Mouse (Mus musculus) heart, adult 11 months (tissue): ENCODE results near the gene Polr2e.
"Not testable (repeated sequence)": the region's sequence is repeated elsewhere in the genome, so short reads cannot be mapped to it uniquely, and the experiment has no call there.

ENCODE experiments used
- DNase-seq: peaks from one replicate; pipeline ENCODE4 v3.0.0; 2022

The Polr2e gene

DNA sequence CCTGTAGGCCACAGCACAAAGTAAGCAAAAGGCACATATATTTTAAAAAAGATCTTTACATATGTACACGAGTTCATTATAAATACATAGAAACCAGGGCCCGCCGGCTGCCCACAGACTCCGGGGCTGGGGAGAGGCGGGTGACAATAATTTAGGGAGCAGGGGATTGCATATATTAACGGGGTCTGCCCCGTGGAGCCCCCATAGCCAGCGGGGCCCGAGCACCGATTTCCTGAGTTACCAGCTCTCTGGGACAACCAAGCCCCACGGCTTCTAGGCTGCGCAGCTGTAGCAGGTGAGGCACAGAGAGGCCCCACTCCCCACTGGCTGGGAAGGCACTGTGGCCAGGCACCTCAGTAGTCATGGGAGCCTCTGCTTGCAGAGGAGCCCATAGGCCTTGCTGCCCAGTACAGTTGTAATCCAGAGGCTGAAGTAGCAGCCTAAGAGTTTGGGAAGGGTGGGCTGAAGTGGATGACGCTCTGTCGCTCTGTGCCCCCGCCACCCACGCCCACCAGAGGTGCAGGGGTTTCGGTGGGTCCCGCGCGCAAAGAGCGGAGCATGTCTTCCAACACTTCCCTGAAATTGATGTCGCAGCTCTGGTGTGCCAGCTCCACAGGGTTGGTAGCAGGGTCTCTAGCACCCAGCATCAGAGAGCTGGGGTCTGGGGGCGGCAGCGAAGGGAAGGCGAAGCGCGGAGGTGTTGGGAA lies 17.5 kb upstream of the Polr2e start:
- peak; percentile 94 for DNase-seq

DNA sequence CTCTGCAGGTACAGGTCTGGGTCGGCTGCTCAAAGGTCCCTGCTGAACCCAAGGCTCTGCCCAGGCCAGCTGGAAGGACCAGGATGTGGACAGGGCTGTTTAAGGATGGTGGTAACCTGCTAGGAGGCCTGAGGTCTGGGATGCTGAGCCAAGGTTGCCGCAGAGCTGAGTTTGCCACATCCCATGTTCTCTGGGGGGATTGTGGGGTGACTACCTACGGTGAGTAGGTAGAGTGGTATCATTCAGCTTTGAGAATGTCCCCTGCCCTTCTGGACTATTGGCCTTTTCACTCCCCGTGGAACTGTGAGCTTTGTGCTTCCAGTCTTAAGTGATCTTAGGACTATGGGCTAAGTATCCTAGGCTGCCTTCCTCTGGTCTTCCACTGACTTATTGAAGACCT lies 16.9 kb upstream of the Polr2e start:
- DNase-seq, result peak; percentile 91

DNA sequence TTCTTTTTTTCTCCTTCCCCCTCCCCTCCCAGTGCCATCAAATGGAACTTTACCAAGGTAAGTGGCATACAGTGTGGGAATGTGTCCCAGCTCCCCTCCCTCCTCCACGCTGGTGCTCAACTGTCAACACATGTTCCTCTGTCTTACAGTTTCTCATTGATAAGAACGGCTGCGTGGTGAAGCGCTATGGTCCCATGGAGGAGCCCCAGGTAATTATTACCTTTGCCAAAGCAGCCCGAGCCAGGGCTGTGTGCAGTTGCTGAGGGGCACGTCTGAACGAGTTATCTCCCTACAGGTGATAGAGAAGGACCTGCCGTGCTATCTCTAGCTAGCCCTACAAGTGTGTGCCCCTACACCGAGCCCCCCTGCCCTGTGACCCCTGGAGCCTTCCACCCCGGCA lies 16.3 kb upstream of the Polr2e start:
- peak; percentile 91 for DNase-seq

DNA sequence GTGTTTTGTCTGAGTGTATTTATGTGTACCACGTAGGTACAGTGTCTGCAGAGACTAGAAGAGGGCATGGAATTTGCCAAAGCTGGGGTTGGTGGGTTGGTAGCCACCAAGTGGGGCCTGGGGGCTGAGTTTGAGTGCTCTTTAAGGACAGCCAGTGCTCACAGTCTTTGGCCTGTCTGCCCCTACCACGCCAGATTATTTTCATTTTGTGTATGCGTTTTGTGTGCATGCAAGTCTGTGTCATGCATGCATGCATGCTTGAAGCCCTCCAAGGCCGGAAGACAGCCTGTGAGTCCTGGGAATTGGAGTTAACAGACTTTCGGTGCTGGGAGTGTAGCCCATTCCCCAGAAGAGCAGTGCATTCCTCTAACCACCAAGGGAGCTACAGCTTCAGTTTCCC lies 15.8 kb upstream of the Polr2e start:
- peak; percentile 89 for DNase-seq

DNA sequence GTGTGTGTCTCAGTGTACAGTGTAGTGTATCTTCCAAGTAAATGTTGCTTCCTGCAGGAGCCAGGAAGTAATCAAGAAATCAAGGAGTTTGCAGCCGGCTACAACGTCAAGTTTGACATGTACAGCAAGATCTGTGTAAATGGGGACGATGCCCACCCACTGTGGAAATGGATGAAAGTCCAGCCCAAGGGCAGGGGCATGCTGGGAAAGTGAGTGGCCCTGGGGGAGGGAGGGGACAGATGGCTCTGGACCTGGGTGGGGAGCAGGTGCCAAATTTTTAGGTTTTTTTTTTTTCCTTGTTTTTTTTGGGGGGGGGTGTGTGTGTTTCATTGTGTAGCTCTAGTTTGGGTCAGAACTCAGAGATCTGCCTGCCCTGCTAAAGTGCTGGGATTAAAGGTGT lies 15.3 kb upstream of the Polr2e start:
- not testable (repeated sequence) for DNase-seq

DNA sequence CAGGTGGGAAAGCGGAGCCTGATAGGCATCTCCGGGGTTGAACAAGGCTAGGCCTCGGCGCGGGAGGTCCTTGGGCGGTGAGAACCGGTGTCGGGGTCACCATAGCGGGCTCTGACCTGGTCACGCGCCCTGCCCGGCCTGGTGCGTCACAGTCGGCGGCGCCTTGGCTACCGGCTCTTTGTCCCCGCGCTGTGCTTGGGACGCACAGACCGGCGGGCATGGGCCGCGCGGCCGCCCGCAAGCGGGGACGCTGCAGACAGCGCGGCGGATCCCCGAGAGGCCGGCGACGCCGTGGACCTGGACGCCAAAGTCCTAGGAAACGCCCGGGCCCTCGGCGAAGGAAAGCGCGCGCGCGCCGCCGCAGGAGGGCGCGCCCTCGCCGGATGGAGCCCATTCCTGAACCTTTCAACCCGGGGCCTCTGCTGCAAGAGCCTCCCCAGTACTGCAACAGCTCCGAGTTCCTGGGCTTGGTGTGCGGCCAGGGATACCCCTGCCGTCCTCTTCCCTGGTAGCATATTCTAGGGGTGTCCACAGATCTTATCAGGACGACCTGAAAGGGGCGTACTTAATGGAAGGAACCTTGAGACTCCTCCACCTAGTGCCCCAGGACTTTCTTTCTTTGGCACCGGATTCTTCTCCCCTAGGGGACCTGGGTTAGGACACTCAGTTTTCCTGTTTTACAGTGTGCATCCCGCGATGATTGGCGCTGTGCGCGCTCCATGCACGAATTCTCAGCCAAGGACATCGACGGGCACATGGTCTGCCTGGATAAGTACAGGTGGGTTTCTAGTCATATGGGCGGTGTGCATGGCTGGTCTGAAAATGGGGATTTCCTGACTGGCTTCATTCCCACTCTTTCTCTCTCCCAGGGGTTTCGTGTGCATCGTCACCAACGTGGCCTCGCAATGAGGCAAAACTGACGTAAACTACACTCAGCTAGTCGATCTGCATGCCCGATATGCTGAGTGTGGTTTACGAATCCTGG lies 14.5 kb upstream of the Polr2e start:
- peak; percentile 99 for DNase-seq

DNA sequence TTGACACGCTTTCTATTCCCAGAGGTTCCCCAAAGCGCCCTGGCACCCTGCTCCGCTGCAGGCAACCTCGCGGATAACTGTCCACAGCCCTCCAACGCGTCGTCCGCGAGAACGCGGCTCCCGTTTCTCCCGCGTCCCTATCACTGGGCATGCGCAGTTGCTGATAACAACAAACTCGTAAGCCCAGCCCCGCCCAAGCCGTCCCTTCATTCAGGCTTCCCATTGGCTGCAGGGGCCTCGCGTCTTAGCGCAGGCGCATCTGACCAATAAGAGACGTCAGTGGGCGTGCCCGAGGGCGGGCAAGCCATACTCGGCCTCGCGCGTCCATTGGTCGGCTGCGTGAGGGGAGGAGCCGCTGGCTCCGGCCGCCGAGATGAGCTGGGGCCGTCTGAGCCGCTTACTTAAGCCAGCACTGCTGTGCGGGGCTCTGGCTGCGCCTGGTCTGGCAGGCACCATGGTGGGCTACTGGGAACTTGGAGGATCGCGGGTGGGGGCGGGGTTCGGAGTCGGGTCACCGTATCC lies 13.7 kb upstream of the Polr2e start:
- DNase-seq, result peak; percentile 100

DNA sequence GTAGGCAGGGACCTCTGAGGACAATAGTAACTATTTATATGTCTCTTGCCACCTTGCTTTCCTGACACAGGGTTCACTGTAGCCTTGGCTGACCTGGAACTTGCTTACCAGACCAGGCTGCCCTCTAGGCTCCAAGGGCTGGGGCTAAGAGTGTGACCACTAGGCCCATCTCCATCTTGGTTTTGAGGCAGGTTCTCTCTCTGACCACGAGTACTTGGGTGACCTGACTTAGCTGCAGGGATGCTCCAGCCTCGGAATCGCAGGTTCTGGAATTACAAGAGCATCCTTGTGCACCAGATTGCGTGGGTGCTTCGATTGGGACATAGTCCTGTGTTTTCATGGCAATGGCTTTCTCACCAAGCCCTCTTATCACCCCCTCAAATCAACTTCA lies 12.8 kb upstream of the Polr2e start:
- DNase-seq, result no peak

DNA sequence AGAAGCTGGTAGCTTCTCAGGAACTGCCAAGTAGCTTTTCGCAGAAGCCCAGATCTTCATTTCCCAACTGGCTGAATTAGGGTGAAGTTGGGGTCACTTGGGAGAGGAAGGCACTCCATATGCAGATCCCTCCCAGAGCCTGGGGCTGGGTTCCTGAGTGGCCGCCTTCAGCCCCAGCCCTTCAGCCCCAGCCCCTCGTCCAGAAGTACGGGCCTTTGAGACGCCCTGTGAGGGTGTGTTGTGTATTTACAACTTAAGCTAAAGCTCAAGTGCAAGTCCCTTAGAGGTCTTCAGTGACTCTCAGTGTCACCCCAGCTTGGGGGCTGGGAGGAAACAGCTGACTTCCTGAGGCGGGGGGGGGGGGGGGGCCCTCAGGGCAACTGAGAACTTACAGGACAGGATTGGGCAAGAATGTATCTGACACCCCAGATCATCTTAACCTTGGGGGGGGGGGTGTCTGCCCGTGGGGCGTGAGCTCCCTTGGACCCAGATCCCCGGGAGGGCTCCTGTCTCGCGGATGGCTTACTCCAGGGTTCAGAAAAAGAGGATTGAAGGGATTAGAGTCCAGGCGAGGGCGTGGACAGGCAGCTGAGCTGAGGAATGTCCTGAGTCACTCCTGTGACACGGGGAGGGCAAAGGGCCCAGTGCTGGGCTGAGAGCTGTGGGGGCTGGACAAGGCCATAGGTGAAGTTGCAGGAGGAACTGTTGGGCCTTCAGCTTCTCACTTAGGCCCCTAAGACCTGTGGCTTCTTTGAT lies 12.2 kb upstream of the Polr2e start:
- peak; percentile 97 for DNase-seq

DNA sequence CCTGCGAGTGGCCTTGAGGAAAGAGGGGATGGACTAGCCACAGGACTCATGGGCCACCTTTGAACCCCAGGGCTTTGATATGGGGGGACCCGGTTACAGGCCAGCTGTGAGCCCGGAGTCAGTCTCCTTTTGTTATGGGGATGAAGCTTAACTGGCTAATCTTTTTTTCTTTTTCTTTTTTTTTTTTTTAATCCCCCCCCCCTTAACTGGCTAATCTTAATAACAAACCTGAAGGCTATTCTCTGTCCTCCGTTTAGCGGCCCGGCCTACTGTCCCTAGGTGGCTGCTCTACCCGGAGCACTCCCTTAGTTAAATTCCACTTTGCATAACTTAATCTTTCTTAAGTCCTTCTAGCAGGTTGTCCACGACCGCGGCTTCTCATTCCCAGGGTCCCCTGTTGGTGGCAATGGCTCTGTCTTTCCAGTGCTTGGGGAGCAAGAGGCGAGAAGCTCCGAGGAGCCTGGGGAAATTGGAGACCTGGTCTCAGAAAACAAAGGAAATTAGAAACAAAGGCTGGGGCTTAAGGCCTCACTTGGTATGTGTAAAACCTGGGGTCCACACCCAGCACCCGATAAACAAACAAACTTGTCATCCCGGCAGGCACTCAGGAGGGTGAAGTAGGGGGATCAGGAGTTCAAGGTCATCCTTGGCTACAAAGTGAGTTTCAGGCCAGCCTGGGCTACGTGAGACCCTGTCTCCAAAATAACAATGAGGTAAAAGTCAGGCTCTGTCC lies 11.5 kb upstream of the Polr2e start:
- DNase-seq, result no peak

DNA sequence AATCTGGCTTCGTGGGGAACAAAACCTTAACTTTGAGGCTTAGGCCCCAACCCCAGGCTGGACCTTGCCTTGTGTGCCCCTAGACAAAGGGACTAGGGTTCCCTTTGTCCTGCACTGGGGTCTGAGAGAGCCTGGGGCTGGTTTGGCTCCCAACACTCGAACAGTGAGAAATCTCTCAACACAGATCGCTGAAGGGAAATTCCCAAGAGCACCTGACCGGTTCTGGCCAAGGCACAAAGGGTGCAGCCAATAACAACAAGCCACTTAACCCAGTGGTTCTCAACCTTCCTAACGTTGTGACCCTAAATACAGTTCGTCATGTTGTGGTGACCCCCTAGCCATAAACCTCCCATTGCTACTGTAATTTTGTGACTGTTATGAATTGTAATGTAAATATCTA lies 10.6 kb upstream of the Polr2e start:
- DNase-seq, result no peak

DNA sequence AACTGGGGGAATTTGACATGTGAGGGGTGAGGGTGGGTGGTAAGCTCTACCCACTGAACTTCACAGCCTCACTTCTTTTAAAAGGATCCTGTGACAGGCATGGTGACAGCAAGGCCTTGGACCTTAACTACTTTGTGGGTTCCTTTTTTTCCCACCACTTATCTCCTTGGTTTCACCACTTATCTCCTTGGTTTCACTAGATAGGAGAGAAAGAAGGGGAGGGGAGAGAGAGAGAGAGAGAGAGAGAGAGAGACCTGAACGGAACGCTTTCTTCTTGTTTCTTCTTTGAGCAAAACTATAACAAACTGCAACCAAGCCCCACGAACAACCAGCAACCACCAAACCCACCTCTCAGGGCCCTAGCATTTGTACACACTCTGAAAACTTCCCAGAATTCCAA lies 9.2 kb upstream of the Polr2e start:
- DNase-seq, result no peak

DNA sequence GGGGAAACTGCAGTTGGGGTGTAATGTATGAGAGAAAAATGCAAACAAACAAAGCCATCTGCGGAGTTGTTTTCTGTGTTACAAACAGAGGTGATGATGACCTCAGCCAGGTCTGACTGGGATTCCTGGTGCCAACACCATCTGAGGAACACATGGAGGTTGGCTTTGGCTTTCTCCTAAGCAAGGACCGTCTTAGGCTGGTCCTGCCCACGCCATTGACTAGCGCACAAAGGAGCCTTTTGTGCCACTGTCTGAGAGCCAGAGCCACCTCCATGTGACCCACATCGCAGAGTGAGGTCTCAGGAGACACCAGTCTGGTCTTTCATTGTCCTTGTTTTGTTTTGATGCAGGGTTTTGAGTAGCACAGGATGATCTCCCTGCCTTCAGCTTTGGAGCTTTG lies 8.8 kb upstream of the Polr2e start:
- DNase-seq, result no peak

DNA sequence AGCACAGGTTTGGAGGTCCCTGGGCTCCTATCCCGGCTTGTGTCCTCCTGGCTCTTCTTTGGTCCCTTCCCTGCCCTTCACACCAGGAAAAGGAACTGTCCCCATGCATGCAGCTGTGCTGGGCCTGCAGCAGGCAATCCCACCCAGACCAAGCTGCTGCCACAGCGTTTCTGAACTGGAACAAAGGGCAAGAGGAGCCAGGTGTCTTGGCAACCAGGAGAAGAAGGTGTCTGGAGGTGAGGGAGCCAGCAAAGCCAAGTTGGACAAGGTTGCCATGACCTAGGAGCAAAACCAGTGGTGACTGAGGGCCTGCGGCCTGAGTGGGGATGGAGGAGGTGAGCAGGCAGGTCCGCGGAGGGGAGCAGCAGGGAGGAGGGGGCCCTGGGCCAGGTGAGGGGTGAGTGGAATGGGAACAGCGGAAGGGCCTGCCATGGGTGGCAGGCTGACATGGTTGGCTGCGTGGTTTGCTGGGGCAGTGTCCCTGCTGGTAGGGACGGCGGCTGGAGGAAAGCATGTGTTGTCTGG lies 7.5 kb upstream of the Polr2e start, which contains the start of gene Gpx4:
Gpx4 (plus strand) TSS at position 126 of the 525 bp plus-strand sequence.
- DNase-seq, result no peak

DNA sequence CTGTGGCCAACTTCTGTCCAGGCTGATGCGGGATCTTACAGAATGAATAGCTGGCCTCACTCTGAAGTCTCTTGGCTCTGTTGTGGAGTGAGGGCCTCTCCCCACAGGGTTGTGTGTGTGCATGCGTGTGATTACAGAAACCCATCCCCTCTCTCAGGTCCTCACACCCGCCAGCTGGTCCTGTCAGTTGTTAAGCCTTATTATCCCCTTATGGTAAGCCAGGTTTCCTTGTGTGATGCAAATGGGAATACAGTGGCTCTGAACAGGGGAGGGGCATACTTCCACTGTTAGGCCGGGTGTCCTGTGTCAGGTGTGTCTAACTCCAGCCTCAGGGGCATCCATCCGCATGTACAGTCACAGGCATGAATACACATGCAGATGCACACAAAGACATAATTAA lies 6.2 kb upstream of the Polr2e start:
- no peak for DNase-seq

DNA sequence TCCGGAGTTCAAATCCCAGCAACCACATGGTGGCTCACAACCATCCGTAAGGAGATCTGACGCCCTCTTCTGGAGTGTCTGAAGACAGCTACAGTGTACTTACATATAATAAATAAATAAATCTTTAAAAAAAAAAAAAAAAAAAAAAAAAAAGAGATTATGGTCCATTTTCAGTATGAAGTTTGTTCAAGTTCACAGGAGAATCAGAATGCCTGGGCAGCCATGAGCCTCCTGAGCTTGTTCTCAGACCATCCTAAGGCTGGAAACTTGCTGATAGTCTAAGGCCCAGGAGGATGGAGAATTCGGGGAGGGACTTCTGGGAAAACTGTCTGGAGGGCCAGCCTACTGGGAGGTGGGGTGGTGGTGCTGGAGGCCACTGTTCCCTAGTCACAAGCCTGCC lies 5.8 kb upstream of the Polr2e start:
- not testable (repeated sequence) for DNase-seq

DNA sequence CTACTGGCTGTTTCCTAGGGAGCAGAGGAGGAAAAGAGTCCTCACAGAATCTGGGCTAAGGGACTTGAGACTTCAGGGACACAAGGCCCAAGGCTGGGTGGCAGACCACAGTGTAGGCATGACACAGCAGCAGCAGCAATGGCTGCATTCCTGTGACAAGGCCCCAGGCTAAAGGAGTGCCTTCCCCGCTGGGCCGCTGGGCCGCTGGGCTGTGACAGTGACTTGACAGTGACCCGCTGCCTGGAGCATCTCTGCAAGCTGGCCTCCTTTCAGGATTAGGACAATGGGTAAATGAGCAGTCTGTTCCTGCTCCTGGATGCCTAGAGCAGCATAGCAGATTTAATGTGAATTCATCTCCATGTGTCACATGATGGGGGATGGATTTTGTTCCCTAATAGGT lies 4.5 kb upstream of the Polr2e start:
- DNase-seq, result no peak

DNA sequence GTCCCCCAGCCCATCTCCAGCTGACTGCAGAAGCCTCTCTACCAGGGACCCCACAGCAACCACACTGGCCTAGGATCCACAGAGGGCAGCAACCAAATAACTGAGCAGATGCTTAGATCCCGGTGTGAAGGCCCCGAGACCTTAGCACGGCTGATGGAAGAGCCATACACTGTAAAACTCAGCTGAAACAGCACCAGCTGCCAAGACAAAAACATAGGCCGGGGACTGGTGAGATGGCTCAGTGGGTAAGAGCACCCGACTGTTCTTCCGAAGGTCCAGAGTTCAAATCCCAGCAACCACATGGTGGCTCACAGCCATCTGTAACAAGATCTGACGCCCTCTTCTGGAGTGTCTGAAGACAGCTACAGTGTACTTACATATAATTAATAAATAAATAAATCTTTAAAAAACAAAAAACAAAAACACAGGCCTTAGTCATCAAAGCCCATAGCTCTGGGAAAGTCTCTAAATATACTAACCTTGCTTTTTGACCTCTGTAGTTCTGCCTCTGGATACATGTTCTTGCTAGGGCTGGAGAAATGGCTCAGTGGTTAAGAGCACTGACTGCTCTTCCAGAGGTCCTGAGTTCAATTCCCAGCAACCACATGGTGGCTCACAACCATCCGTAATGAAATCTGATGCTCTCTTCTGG lies 1.9 kb upstream of the Polr2e start:
- DNase-seq, result not testable (repeated sequence)

DNA sequence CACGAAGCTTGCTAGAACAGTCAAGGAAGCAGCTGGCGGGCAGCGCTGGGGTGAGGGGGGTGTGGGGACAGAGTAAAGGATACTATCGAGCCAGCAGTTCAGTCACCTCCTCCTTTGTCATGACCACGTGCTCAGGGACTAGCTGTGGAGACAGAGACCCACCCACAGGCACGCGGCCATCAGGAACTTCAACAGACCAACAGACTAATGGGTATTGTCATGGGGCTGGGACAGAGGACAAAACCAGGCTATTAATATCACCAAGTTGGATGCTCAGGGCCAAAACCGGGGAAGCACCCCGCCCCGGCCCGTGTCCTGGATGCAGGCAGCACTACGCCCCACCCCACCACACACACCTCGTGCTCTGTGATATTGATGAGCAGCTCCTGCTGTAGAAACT lies 2.8 kb downstream of the Polr2e start:
- peak; percentile 99 for DNase-seq

DNA sequence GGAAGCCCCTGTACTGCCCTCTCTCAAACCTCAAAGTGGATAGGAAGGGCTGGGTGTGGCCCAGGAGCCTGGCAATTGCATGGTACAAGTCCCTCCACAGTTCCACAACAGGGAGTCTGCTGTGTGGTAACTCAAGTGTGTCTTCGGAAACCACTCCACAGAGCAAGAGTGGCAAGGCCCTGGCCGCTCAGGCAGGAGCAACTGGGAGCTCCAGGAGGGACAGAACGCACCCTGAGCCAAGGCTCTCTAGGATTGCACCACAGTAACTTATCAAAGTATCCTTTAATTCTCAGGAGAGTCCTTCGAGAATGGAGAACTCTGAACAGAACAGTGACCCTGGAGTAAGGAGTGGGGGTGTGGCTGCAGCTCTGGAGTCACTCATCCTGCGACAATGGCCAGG lies 3.9 kb downstream of the Polr2e start:
- no peak for DNase-seq

DNA sequence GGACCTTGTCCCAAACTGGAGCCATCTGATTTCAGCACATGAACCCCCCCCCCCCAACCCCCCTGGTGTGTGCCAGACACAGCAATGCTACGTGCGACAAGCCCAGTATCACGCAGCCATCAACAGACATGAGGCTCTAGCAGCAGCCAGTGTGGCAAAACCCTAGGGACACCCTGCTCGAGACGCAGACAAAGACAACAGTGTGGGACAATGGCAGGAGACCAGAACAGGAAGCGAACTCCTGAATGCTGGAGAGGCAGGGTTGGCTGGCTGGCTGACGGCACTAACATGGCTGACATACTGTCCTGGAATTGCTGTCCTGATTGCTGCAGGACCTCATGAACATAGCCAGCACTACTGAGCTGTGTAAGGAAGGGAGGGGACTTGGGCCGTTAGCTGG lies 4.4 kb downstream of the Polr2e start:
- peak; percentile 97 for DNase-seq
